Mouse (Mus musculus) limb, embryonic 14.5 days (tissue): ENCODE data around the gene Smim14. TPM values are rescaled to one million over a fixed set of nuclear protein-coding genes. Genes with fewer than 3 reads are reported as not detected.

Experiments
- ATAC-seq: fragments of 200-750 bp; cut with Nextera tagmentation; 2 replicates; pipeline ENCODE4 v1.8.0; 2017; ENCODE audit warnings: low read depth, moderate number of reproducible peaks, moderate TSS enrichment; ENCODE audit not compliant: low FRiP score
- DNase-seq: peaks from one replicate; pipeline ENCODE4 v3.0.0-alpha.2; 2015; ENCODE audit warnings: low spot score
- H3K27ac ChIP-seq: fragments of 300-500 bp; sonication (generic); replicated peaks from 2 replicates; pipeline ENCODE4 v1.5.1; 2014; ENCODE audit warnings: low read depth, mild to moderate bottlenecking, low read length, moderate library complexity, mixed read lengths
- H3K27me3 ChIP-seq: fragments of 300-500 bp; sonication (generic); 2 replicates; pipeline ENCODE4 v1.6.1; 2014; ENCODE audit warnings: low read length, mixed read lengths; ENCODE audit not compliant: control insufficient read depth, insufficient read depth
- H3K36me3 ChIP-seq: fragments of 300-500 bp; sonication (generic); 2 replicates; pipeline ENCODE4 v1.6.1; 2014; ENCODE audit warnings: mild to moderate bottlenecking, low read length, moderate library complexity, mixed read lengths; ENCODE audit not compliant: control insufficient read depth, insufficient read depth
- H3K4me1 ChIP-seq: fragments of 300-500 bp; sonication (generic); 2 replicates; pipeline ENCODE4 v1.6.1; 2014; ENCODE audit warnings: antibody characterized with exemption, low read length, mixed read lengths; ENCODE audit not compliant: control insufficient read depth, insufficient read depth
- H3K4me2 ChIP-seq: fragments of 300-500 bp; sonication (generic); replicated peaks from 2 replicates; pipeline ENCODE4 v1.6.1; 2014; ENCODE audit warnings: low read depth, mild to moderate bottlenecking, low read length, moderate library complexity; ENCODE audit not compliant: severe bottlenecking
- H3K4me3 ChIP-seq: fragments of 300-500 bp; sonication (generic); replicated peaks from 2 replicates; pipeline ENCODE4 v1.5.1; 2014; ENCODE audit warnings: low read length
- H3K9ac ChIP-seq: fragments of 300-500 bp; sonication (generic); 2 replicates; pipeline ENCODE4 v1.6.1; 2014; ENCODE audit warnings: mild to moderate bottlenecking, low read depth, low read length, moderate library complexity; ENCODE audit not compliant: severe bottlenecking
- H3K9me3 ChIP-seq: fragments of 300-500 bp; sonication (generic); 2 replicates; pipeline ENCODE4 v1.6.1; 2016; ENCODE audit warnings: low read length; ENCODE audit not compliant: control insufficient read depth
- POLR2A ChIP-seq: fragments of 200-500 bp; IDR thresholded peaks from 2 replicates; pipeline ENCODE4 v1.8.0; 2012; ENCODE audit warnings: inconsistent platforms, mild to moderate bottlenecking, moderate library complexity, borderline replicate concordance; ENCODE audit not compliant: insufficient read depth, insufficient read length; ENCODE audit errors: extremely low read depth
- WGBS: fragments of 180-500 bp; shearing (Covaris S2); extraction: QIAGEN DNeasy Blood & Tissue Kit; methylation state at CpG from one replicate; pipeline ENCODE4 v1.1.7; 2014; 5-methylcytosine and 5-hydroxymethylcytosine counted together
- polyA plus RNA-seq, 2 experiments: library from polyadenylated mRNA; depleted of rRNA in 1 of 2; stranded (reverse) in 1 of 2; unstranded in 1 of 2; fragments of >200 nt; fragmentation: Nextera tagmentation in 1 of 2; extraction: Ambion mirVana in 1 of 2; gene quantifications; 2 replicates each; pipeline versions ENCODE4 v1.2.1 to v1.2.3; 2012 to 2014

Smim14 gene
- polyA plus RNA-seq, 2 experiments = 76.7 to 138 TPM

GRCm38 (mm10) chr5:65457086-65457827, 79.7 kb downstream of the Smim14 start:
- Histone ChIP-seq H3K27me3 (no peaks in the 10 kb centered on the region), H3K4me2 (0 out of 2 replicates have a peak overlapping the region, but pooled peaks have one; percentile 19), H3K36me3 (peaks cover 13% of the 10 kb centered on the region), H3K4me1 (peaks cover 18% of the 10 kb centered on the region), H3K9me3 (no peaks in the 10 kb centered on the region), H3K4me3 (no peak overlapping the region), H3K9ac (peak overlapping the region; percentile 28; the same call in 1 of the 2 replicates), H3K27ac (peak overlapping the region; percentile 88)
- peak; percentile 88 for ATAC-seq
- peak; percentile 31; the same call in 1 of the 2 replicates for TF ChIP-seq POLR2A
- 31% methylated on average over 7 of the region's 7 CpGs for WGBS
- peak; percentile 77 for DNase-seq

- Histone ChIP-seq H3K36me3 (peaks cover 14% of the 10 kb centered on the region), H3K4me3 (no peak overlapping the region), H3K4me2 (no peak overlapping the region), H3K27ac (no peak overlapping the region), H3K9ac (no peak overlapping the region), H3K4me1 (peaks cover 18% of the 10 kb centered on the region), H3K9me3 (no peaks in the 10 kb centered on the region), H3K27me3 (no peaks in the 10 kb centered on the region)
- WGBS = 64% methylated on average over 5 of the region's 5 CpGs
- DNase-seq = no peak
- no peak for TF ChIP-seq POLR2A
- no peak for ATAC-seq
Observed at GRCm38 (mm10) chr5:65454771-65455170, 82.2 kb downstream of the Smim14 start.

GRCm38 (mm10) chr5:65448941-65449340, 88.0 kb downstream of the Smim14 start:
- H3K4me1 ChIP-seq = no peaks in the 10 kb centered on the region
- 85% methylated on average over 4 of the region's 4 CpGs for WGBS
- H3K9me3 ChIP-seq = no peaks in the 10 kb centered on the region
- no peak overlapping the region for H3K4me3 ChIP-seq
- no peak overlapping the region for H3K4me2 ChIP-seq
- TF ChIP-seq POLR2A = no peak
- ATAC-seq = no peak
- no peak overlapping the region for H3K9ac ChIP-seq
- no peak overlapping the region for H3K27ac ChIP-seq
- H3K27me3 ChIP-seq = no peaks in the 10 kb centered on the region
- H3K36me3 ChIP-seq = peaks cover 27% of the 10 kb centered on the region
- no peak for DNase-seq

- H3K4me3 ChIP-seq = no peak overlapping the region
- H3K27me3 ChIP-seq = no peaks in the 10 kb centered on the region
- H3K9me3 ChIP-seq = no peaks in the 10 kb centered on the region
- H3K27ac ChIP-seq = no peak overlapping the region
- TF ChIP-seq POLR2A = no peak
- peaks cover 26% of the 10 kb centered on the region for H3K36me3 ChIP-seq
- no peak overlapping the region for H3K4me2 ChIP-seq
- no peak overlapping the region for H3K9ac ChIP-seq
- WGBS = 65% methylated on average over 2 of the region's 2 CpGs
- ATAC-seq (no peak), DNase-seq (no peak)
- H3K4me1 ChIP-seq = no peaks in the 10 kb centered on the region
Observed at GRCm38 (mm10) chr5:65447826-65448225, 89.2 kb downstream of the Smim14 start.

GRCm38 (mm10) chr5:65446756-65447155, 90.2 kb downstream of the Smim14 start:
- H3K36me3 ChIP-seq = peaks cover 27% of the 10 kb centered on the region
- H3K4me3 ChIP-seq = no peak overlapping the region
- no peak for TF ChIP-seq POLR2A
- no peaks in the 10 kb centered on the region for H3K9me3 ChIP-seq
- H3K27me3 ChIP-seq = no peaks in the 10 kb centered on the region
- H3K9ac ChIP-seq = no peak overlapping the region
- no peaks in the 10 kb centered on the region for H3K4me1 ChIP-seq
- ATAC-seq (no peak), DNase-seq (no peak)
- WGBS = 87% methylated on average over 2 of the region's 2 CpGs
- H3K4me2 ChIP-seq = no peak overlapping the region
- no peak overlapping the region for H3K27ac ChIP-seq

GRCm38 (mm10) chr5:65444981-65445380, 92.0 kb downstream of the Smim14 start:
- Histone ChIP-seq H3K4me1 (no peaks in the 10 kb centered on the region), H3K27ac (no peak overlapping the region), H3K27me3 (no peaks in the 10 kb centered on the region), H3K9ac (no peak overlapping the region), H3K4me3 (no peak overlapping the region), H3K36me3 (peaks cover 22% of the 10 kb centered on the region), H3K4me2 (no peak overlapping the region), H3K9me3 (no peaks in the 10 kb centered on the region)
- DNase-seq = no peak
- no peak for ATAC-seq
- 41% methylated on average over 3 of the region's 6 CpGs for WGBS
- TF ChIP-seq POLR2A = no peak
